ENCODE assay signal across 24 mouse cellular contexts in the genomic region with DNA sequence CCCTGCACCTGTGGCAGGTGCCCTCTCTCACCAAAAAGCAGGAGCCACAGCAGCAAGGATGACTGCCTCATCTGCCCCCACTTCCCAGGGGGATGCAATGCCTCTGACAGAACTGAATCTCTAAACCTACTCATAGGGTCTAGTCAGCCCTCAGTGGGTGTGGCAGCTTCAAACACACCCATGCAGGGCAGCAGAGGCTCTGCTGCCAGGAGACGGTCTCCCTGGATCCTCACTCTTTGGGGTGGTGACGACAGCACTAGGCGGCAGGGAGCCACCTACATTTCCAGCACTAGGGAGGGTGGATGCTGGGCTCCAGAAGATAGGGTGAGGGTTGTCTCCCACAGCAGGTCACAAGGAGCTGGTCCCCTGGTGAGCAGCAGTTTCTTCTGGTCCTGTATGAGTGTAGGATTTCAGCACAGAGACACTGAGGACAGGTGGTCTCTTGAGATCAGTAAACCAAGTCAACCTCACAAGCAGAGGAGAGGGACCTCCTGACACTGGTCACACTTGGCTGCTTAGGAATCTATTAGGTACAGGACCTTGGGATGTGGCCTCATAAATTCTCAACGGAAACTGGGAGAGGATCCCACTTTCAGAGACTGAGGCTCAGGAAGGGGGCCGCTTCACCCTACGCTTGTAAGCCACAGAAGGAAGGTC. TPM values are rescaled to one million over a fixed set of nuclear protein-coding genes. Genes with fewer than 3 reads are reported as not detected.
DNase-seq lines count a peak whose midpoint lies in the region; ATAC-seq lines count a peak whose summit lies in the region.
"Had no signal": no experiment of that assay in that cellular context is flagged by ENCODE, and none has a peak within 500 bp of the region (broad histone marks: within the 10 kb centered on the region; RNA-seq: fewer than 3 reads in every experiment).

No protein-coding gene starts in this region.

- H3K27me3 ChIP-seq in kidney, embryonic 15.5 days = peaks cover 34% of the 10 kb centered on the region
- H3K27me3 ChIP-seq: embryonic facial prominence, embryonic 13.5 days; hindbrain, embryonic 15.5 days; midbrain, embryonic 13.5 days had no signal

- H3K36me3 ChIP-seq in kidney, embryonic 15.5 days = no peaks in the 10 kb centered on the region
- H3K36me3 ChIP-seq: embryonic facial prominence, embryonic 13.5 days; forebrain, embryonic 12.5 days; heart, embryonic 10.5 days; hindbrain, embryonic 15.5 days; limb, embryonic 13.5 days; liver, embryonic 12.5 days; midbrain, embryonic 13.5 days had no signal

- no peaks in the 10 kb centered on the region for H3K9me3 ChIP-seq in kidney, embryonic 15.5 days (replicated peaks)
- H3K9me3 ChIP-seq: embryonic facial prominence, embryonic 13.5 days; forebrain, embryonic 12.5 days; heart, embryonic 10.5 days; hindbrain, embryonic 15.5 days; limb, embryonic 13.5 days; liver, embryonic 12.5 days; midbrain, embryonic 13.5 days had no signal

- no peak overlapping the region; the same call in 1 of the 2 replicates for H3K27ac ChIP-seq in kidney, embryonic 15.5 days
- H3K27ac ChIP-seq: embryonic facial prominence, embryonic 13.5 days; forebrain, embryonic 12.5 days; heart, embryonic 10.5 days; hindbrain, embryonic 15.5 days; limb, embryonic 13.5 days; liver, embryonic 12.5 days; midbrain, embryonic 13.5 days had no signal

- H3K4me3 ChIP-seq in kidney, embryonic 15.5 days (replicated peaks) = no peak overlapping the region
- H3K4me3 ChIP-seq: embryonic facial prominence, embryonic 13.5 days; erythroblast, embryonic 14.5 days; forebrain, embryonic 12.5 days; heart, embryonic 10.5 days; hindbrain, embryonic 15.5 days; limb, embryonic 13.5 days; liver, embryonic 12.5 days; midbrain, embryonic 13.5 days had no signal

- no peak for DNase-seq in kidney, adult 8-10 months
- peak; percentile 61 to 70 for DNase-seq in left cerebral cortex, postnatal 14 days (ENCODE audit: low spot score in 2 of 2)
- no peak for DNase-seq in left cerebral cortex, postnatal 4 days
- DNase-seq in left cerebral cortex, postnatal 25 days (ENCODE audit: low spot score in 2 of 2) = peak; percentile 42 to 79
- DNase-seq in right cerebral cortex, postnatal 36 days (ENCODE audit: low spot score in 2 of 2) = peak; percentile 48 to 74
- no peak for DNase-seq in heart, adult 9 months (ENCODE audit: low spot score in 2 of 2)
- DNase-seq: cerebellum, adult 11-12 months; cerebellum, postnatal 14 days; embryo, embryonic 11 days; kidney, adult 2 months; layer of hippocampus, postnatal 36 days; lung, adult 18-20 months; lung, postnatal 10 days had no signal

- 0 out of 2 replicates have a peak overlapping the region, but pooled peaks have one; percentile 1 for H3K4me2 ChIP-seq in kidney, embryonic 15.5 days
- H3K4me2 ChIP-seq: embryonic facial prominence, embryonic 13.5 days; forebrain, embryonic 12.5 days; hindbrain, embryonic 15.5 days; limb, embryonic 13.5 days; liver, embryonic 12.5 days; midbrain, embryonic 13.5 days had no signal

- intact Hi-C loops in left cerebral cortex, postnatal 14 days (cut with DNase I) = no loop called here
- intact Hi-C loops in left cerebral cortex, postnatal 4 days (cut with DNase I) = no loop called here
- intact Hi-C loops in left cerebral cortex, postnatal 25 days (cut with DNase I) = no loop called here

- H3K9ac ChIP-seq in kidney, embryonic 15.5 days = no peak overlapping the region
- H3K9ac ChIP-seq: embryonic facial prominence, embryonic 13.5 days; forebrain, embryonic 12.5 days; hindbrain, embryonic 15.5 days; limb, embryonic 13.5 days; liver, embryonic 12.5 days; midbrain, embryonic 13.5 days had no signal

- WGBS in kidney, embryonic 15.5 days = 35% methylated on average over 6 of the region's 6 CpGs

- peak; percentile 63 for ATAC-seq in kidney, embryonic 15.5 days (replicated peaks; ENCODE audit: low FRiP score)
- ATAC-seq: CD4-positive, CD25-positive, alpha-beta regulatory T cell, adult 4 months; liver, embryonic 12.5 days had no signal

- H3K4me1 ChIP-seq in kidney, embryonic 15.5 days = peaks cover 41% of the 10 kb centered on the region
- H3K4me1 ChIP-seq: embryonic facial prominence, embryonic 13.5 days; liver, embryonic 12.5 days had no signal

RNA-seq across cellular contexts. Expression of a gene that starts 26.3 kb away (rescaled TPM):
- 1.5 and 2.3 TPM in 2 replicates for polyA plus RNA-seq in kidney, embryonic 15.5 days (2015; fragmentation: Nextera tagmentation; extraction: Ambion mirVana)
- 100 to 1,000 TPM; 279 to 314 TPM for total RNA-seq in left cerebral cortex, postnatal 14 days (2021)
- 100 to 1,000 TPM; 209 to 213 TPM for total RNA-seq in left cerebral cortex, postnatal 4 days (2021)
- 100 to 1,000 TPM; 309 to 332 TPM for total RNA-seq in left cerebral cortex, postnatal 25 days (2021)
- total RNA-seq: hematopoietic stem cell, adult 5-6 weeks had no signal
- polyA plus RNA-seq: CD4-positive, CD25-positive, alpha-beta regulatory T cell, adult 4 months; erythroblast, embryonic 14.5 days had no signal

RNA-seq across cellular contexts. Expression of a gene that starts 57.9 kb away (rescaled TPM):
- polyA plus RNA-seq in kidney, embryonic 15.5 days (2015; fragmentation: Nextera tagmentation; extraction: Ambion mirVana) = 3.1 and 3.7 TPM in 2 replicates
- total RNA-seq in left cerebral cortex, postnatal 14 days (2021) = 10 to 100 TPM; 84.2 to 85.4 TPM
- total RNA-seq in left cerebral cortex, postnatal 4 days (2021) = 10 to 100 TPM; 44.1 to 44.6 TPM
- total RNA-seq in left cerebral cortex, postnatal 25 days (2021) = 10 to 100 TPM; 90.4 to 91.2 TPM
- total RNA-seq: hematopoietic stem cell, adult 5-6 weeks had no signal
- polyA plus RNA-seq: CD4-positive, CD25-positive, alpha-beta regulatory T cell, adult 4 months had no signal

Comparison
In these comparisons a context has a peak if more than half of its experiments do, and no peak if none do; other contexts are left out.
1. DNase-seq: peak in left cerebral cortex, postnatal 14 days (2 of 2), left cerebral cortex, postnatal 25 days (2 of 2) and right cerebral cortex, postnatal 36 days (2 of 2); none in kidney, adult 8-10 months (0 of 2), left cerebral cortex, postnatal 4 days (single experiment) and heart, adult 9 months (0 of 2).